Mouse (Mus musculus): ENCODE data around the gene Cpeb2. TPM values are rescaled to one million over a fixed set of nuclear protein-coding genes. Genes with fewer than 3 reads are reported as not detected.

The Cpeb2 gene
- polyA plus RNA-seq, 3 experiments from 2014 or later = 1.9 to 2.8 (median 2.4) TPM

DNA sequence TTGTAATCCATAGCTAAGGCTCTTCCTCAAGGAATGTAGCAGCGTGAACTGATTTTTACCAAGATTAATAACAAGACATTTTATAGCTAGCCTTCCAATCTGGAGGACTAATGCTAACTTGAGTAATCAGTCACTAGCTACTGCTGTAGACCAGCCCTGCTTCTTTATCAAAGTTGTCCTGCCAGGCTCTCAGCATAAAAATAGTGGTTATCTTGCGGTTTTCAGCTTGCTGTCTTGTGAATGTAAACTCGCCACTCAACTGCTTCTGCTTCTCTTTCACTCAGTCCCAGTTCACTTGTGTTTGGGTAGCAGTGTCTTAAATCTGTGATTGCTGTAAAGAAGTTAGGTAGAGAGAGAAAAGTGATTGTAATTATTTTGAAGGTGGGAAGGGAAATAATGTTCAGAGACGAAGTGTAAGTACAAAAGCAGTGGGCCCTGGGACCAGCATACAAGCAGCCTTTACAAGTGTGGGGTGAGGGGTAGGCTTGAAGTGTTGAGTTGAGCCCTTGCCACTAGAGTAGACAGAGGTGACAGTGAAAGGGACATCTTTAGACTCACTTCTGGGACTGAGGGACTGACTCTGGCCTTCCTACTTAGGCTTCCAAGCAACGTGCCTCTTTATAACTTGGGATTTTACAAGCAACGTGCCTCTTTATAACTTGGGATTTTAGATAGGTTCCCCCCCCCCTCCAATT, 6.3 kb downstream of the Cpeb2 start:
- no peak for ATAC-seq

DNA sequence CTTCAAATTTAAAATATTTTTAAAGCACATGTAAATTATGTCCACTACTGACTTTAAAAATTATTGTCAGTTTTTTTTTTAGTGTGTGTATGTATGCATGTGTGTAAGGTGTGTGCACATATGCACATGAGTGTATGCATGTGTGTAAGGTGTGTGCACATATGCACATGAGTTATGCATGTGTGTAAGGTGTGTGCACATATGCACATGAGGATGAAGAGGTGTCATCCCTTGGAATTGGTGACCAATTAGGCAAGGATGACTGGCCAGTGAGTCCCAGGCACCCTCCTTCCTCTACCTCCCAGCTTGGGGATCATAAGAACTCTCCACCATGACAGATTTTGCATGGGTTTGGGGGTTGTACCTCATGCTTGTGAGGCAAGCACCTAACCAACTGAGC, 7.8 kb downstream of the Cpeb2 start:
- no peak for ATAC-seq

- ATAC-seq = no peak
Measured at GRCm38 (mm10) chr5:43246236-43246635, 13.3 kb downstream of the Cpeb2 start.

GRCm38 (mm10) chr5:43246954-43247353, 14.0 kb downstream of the Cpeb2 start:
- no peak for ATAC-seq

DNA sequence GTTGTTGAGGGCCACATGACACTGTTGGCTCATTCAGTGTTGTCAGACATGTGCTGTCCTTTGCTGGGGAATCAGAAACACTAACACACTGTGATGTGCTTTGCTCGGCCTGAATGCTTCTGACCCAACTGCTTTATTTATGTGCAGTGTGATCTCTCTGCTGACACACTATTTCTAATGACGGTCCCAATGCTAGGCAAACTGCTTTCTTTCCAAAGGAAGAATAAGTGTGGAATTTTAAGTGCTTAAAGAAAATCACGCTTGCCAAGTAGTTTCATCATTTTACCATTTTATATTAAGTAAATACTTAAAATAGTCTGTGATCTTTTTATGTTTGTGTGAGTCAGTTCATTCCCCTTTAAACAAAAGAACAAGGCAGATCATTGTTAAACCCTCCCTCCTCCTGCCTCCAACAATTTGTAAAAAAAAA, 15.0 kb downstream of the Cpeb2 start:
- no peak for ATAC-seq

DNA sequence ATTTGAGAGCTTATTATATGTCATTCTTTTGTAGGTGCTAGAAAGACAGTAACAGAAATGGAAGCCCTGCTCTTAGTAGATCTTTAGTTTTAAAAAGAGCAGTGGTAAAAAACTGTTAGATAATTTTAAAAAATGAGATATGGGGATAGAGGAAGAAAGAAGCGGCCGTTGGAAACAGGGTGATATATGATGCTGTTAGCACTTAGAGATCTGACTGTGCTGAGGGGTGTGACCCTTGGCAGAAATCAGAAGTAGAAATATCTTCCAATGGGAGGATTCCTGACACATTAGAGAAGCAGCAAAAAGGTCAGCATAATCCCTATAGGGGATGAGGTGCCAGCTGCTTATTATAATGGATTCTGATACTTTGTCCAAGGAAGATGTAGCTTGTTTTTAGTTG, 24.5 kb downstream of the Cpeb2 start:
- no peak for ATAC-seq

DNA sequence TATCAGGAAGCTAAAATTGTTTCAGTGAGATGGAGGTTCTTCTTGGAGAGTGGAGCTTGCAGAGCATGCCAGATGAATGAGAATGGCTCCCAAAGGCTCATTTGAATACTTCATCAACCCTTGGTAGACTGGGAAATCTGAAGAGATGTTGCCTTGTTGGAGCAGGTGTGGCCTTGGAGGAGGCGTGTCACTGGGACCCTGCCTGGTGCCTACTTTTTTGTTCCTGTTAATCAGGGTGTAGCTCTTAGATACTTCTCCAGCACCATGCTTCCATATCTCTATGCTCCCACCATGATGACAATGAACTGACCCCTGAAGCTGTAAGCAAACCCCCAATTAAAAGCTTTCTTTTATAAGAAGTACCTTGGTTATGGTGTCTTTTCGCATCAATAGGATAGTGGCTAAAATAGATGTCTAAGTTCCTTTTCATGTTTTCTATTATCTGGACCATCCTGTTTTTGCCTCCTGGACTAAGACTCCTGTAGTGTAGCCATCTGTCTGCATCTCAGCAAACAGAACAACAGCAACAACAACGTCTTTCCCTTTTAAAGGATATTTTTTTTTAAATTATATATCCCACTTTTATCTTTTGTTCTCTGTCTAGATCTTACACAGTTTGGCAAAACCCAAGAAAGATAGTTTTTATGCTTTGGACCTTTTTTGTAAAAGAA, 25.6 kb downstream of the Cpeb2 start:
- ATAC-seq = no peak

DNA sequence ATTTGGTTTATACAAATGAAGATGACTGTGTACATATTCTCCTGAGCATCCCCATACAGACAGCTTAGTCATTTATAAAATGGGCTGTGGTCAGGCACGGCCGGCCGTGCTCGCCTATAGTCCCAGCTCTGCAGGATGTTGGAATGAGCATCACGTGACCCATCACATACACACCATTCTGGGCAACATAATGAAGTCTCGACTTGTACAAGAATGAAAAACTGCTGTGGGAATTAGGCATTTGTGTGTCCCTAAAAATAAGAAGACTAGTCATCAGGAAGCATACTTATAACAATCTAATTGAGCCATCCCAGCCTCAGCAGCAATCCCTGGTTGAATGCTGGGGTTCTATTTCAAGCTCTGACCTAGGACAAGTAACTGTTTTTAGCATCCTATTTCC, 28.8 kb downstream of the Cpeb2 start:
- no peak for ATAC-seq

GRCm38 (mm10) chr5:43263951-43264350, 31.0 kb downstream of the Cpeb2 start:
- ATAC-seq = no peak

GRCm38 (mm10) chr5:43264696-43265095, 31.7 kb downstream of the Cpeb2 start:
- no peak for ATAC-seq

- no peak for ATAC-seq
Measured at GRCm38 (mm10) chr5:43277982-43278381, 45.0 kb downstream of the Cpeb2 start.

GRCm38 (mm10) chr5:43279774-43280173, 46.8 kb downstream of the Cpeb2 start:
- ATAC-seq = no peak

DNA sequence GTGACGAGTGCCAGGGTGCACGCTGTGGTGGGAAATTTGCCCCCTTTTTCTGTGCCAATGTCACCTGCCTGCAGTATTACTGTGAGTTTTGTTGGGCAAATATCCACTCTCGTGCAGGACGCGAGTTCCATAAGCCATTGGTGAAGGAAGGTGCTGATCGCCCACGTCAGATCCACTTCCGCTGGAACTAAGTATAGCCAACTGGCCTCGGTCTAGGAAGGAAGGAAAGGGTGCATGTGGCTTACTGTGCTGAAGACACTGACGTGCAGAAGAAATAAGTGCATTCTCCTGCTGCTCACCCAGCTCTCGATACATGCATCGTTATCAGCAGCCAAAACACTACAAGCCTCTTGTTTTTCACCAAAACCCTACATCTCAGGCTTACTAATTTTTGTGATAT, 52.8 kb downstream of the Cpeb2 start:
- no peak for ATAC-seq

DNA sequence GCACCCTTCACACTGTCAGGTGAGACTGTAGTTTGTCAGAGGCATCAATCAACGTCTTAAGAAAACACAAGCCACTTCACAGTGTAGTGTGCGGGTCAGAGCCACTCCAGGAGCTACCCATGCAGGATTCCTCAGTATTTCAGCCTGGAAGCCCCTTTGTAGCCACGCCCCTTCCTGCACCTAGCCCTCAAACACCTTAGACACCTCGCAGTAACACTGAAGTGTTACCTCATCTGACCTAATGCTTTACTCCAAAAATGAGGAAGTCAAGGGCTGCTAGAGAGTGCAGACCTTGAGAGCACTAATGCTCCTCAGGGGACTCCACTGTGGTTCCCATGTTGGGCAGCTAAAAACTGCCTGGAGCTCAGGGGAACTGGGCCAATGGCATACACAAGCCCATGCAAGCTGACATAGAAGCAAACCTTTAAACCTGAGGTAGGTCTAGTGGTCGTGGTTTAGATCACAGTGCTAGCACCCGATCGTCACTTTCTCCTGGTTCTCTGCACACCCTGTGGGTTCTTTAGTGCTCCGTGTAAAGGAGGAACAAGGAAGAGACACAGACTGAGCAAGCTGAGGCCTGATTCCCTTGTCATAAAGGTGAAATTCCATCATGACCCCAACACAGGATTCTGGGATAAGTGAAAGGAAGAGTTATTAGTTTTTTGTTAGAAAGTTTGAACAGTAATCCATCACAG, 56.9 kb downstream of the Cpeb2 start:
- no peak for ATAC-seq

GRCm38 (mm10) chr5:43293136-43293535, 60.2 kb downstream of the Cpeb2 start:
- ATAC-seq = no peak

- no peak for ATAC-seq
Measured at GRCm38 (mm10) chr5:43297459-43297858, 64.5 kb downstream of the Cpeb2 start.

DNA sequence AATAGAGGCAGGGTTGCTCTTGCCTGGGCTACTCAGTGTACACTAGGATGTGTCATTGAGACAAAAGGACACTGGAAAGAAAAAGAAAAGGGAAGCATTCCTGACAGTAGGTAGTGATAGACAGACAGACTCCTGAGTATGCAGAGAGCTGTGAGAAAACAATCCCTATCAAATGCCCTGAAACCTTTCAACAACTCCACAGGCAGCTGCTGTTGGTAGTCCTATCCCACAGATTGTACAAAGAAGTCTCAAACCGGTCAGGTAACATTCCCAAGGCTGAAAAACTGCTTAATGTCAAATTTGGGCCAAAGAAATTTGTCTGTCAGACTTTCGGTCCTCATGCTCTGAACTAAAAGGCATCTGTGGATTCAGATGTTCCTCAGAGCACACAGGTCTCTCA, 66.0 kb downstream of the Cpeb2 start:
- ATAC-seq = no peak

DNA sequence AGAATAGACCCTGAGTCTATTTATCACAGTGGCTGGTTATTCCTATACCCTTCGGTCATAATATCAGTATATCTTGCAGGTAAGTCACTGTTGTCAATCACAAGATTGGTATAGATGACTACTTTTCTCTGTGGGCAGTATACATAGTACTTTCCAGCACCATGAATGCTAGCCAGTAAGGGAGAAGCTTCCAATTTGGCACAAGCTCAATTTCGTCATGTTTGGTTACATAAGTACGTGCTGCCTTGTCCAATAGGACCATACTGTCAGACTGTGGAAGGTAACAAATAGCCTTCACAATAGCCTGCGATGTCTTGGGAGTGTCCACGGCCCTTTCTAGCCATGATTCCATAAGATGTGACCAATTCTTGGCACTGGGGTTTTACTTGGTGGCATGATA, 67.1 kb downstream of the Cpeb2 start:
- ATAC-seq = no peak

DNA sequence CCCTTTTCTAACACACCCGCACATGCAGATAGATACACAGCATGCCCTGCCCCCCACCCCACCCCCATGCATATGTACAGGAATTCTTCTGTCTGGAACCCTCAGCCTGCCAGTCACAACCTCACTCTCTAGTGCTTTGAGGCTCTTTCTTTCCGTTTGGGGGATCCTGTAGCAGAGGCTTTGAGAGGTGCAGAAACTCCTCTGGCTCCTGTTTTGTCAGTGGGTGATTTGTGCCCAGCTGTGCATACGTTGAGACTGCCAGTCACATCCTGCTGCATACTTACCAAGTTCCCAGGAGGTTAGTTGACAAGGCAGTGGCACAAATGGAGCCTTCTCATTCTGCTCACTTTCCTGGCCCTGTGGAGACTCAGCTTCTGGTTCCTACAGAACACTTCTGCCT, 68.0 kb downstream of the Cpeb2 start:
- no peak for ATAC-seq

DNA sequence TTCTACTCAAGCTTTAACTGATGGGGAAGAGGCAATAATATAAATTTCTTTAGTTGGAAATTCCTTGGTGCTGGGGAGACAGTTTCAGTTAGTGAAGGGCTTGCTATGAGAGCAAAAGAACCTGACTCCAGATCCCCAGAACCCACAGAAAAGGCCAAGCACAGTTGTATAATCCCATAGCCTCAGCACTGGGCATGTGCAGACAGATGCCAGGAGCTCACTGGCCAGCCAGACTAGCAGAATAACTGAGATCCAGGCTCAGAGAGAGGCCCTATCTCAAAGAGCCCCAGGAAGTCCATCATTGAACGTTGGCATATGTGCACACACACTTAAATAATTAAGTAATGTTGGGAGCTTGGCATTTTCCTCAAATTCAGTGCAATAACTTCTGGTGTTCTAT, 70.5 kb downstream of the Cpeb2 start:
- no peak for ATAC-seq

GRCm38 (mm10) chr5:43305449-43305848, 72.5 kb downstream of the Cpeb2 start:
- ATAC-seq = no peak

DNA sequence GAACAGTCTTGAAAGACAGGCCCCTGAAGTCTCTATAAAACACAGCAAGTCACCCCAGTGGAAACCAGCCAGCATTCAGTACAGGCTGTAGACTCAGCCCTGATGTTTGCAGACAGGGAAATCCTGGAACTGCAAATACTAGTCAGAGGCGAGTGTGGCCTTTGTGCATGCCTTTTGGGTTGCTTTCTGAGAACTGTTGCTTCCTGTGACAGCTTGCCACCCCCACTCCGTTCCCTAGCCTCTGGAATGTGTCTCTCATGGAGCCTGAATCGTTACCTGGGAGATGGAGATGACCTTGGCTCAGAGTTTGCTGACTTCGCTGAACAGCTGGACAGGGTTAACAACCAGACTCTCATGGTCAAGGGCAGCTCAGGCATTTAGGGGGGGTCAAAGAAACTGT, 77.0 kb downstream of the Cpeb2 start:
- no peak for ATAC-seq

GRCm38 (mm10) chr5:43324311-43324862, 91.4 kb downstream of the Cpeb2 start:
- ATAC-seq = no peak

DNA sequence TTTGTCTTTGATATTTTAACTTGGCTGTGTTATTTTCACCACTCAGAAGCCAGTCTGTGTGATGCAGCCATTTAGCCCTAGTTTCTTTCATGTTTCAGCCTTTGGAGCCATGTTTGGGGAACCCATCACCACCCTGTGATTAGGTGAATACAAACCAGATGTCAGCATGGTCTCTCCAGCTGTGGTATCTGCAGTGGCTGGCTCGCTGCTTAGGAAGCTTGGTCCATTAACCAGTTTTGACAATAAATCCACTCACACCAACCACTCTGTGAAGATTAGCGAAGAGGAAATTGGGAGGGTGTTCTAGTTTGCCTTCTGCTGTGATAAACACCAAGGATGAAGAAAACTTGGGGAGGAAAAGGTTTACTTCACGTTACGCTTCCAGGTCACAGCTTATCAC, 92.6 kb downstream of the Cpeb2 start:
- ATAC-seq = no peak

All from inflammation-experienced regulatory T-cells, adult 6 months (primary cell).